Mouse (Mus musculus): ENCODE measurements around the gene Olfr1331.

- TF ChIP-seq CTCF (IDR thresholded peaks at IDR 0.05; ENCODE audit: low read depth) (no peak), EP300 (optimal IDR thresholded peaks at IDR 0.05) (no peak)
Observed at GRCm38 (mm10) chr4:118867566-118867965, 3.1 kb downstream of the Olfr1331 start.
